Mouse (Mus musculus) cerebellum, adult (tissue): ENCODE results near the gene Cipc.

Source experiments
- ATAC-seq: cut with Nextera tagmentation; 2 replicates; pipeline ENCODE4 v1.9.2; 2017; ENCODE audit warnings: mild to moderate bottlenecking, moderate library complexity, mixed read lengths; ENCODE audit not compliant: insufficient number of reproducible peaks, low FRiP score, low TSS enrichment

Cipc gene

GRCm38 (mm10) chr12:86930934-86931729 is 15.7 kb upstream of the Cipc start:
- no peak for ATAC-seq

DNA sequence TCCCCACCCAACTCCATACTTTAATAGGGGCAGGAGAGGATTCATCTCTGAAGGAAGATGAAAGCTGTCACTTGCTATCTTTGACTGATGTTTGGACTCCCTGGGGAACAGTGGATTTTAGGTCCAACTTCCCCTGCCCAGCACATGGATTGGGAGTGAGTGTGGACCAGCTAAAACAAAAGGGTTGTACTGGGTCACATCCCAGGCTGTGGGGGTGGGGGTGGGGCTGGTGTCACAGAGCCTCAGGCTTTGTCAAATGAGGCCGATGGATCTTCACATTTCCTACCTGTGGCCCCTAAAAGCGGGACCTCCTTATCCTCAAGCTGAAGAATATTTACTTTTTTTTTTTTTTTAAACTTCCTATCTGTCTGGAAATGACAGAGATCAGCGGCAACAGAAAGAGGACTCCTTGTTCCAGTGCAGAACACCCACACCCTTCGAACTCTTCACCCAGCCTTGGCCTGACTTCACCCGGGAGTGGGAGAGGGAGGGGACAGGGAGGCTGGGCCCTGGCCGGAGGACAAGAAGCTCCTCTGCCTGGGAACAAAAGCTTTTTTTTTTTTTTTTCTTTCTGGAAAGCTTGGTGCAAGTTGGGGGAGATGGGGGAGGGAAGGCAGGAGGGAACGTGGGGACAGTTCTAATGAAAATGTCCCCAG is 14.8 kb upstream of the Cipc start:
- ATAC-seq: no peak

GRCm38 (mm10) chr12:86932575-86932952 is 14.3 kb upstream of the Cipc start:
- no peak for ATAC-seq

DNA sequence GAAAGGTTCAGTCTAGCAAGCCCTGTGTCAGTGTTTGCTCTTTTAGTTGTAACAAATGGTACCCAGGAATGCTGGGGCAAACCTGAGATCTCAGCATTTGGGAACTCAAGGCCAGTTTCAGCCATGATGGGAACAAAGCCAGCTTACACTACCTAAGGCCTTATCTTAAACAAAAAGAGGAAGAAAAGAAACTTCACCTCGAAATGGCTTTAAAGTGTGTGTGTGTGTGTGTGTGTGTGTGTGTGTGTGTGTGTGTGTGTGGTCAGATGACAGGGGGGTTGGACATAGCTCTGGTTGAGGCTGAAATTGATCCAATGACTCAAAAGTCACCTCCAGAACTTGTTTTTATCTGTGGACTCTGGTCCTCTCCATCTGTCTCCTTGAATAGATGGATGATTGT is 12.1 kb upstream of the Cipc start:
- no peak for ATAC-seq

- ATAC-seq: no peak
These were observed 11.1 kb upstream of the Cipc start for GRCm38 (mm10) chr12:86935692-86936282.

DNA sequence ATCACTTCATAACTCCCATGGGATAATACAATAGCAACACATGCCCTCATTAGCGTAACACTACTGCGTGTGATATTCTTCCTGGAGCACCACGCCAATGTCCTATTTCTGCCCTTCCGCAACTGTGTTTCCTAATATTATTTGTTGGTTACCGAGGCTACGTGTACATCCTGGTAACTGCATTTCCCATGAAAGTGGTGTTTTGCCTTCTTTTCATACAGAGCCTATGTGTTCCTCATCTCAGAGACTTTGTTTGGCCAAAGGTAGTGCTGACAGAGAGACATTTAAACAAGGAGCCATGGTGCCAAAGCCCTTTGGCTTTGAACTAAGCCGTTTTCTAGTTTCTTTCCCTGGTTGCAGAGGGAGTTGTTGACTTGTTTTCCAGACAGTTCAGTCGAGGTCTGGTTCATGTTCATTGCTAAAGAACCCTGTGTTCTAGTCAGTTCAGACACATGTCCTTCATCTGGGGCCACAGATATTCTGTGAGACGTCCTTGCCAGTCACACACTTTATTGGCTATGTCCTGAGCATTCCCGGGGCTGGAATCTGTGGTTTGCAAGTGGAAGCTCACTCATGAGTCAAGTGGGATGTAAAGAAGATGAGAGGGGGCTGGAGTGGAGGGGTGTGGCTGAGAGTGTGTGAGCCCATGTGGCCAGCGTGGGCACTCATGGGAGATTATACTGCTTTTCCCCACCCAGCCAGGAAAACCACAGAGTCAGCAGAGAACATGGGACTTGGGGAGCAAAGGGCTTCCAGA is 10.1 kb upstream of the Cipc start:
- no peak for ATAC-seq

DNA sequence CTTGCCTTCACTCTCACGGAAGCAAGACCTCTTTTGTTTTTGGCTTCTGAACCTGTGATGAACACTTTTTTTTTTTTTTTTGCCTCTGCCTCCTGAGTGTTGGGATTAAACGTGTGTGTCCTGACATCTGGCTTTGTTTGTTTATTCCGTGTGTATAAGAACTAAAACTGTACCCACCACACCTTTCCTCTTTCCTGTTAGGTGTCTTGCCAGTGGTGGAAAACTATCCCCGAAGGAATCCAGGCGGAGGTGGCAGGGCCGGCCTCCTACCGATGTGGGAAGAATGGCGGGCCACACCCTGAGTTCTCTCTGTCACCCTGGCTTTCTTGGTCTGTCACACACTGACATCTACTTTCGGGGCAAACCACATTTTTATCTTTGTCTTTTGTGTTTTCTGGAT is 8.3 kb upstream of the Cipc start:
- ATAC-seq: no peak

- ATAC-seq: no peak
These were observed 5.7 kb upstream of the Cipc start for GRCm38 (mm10) chr12:86941173-86941572.

DNA sequence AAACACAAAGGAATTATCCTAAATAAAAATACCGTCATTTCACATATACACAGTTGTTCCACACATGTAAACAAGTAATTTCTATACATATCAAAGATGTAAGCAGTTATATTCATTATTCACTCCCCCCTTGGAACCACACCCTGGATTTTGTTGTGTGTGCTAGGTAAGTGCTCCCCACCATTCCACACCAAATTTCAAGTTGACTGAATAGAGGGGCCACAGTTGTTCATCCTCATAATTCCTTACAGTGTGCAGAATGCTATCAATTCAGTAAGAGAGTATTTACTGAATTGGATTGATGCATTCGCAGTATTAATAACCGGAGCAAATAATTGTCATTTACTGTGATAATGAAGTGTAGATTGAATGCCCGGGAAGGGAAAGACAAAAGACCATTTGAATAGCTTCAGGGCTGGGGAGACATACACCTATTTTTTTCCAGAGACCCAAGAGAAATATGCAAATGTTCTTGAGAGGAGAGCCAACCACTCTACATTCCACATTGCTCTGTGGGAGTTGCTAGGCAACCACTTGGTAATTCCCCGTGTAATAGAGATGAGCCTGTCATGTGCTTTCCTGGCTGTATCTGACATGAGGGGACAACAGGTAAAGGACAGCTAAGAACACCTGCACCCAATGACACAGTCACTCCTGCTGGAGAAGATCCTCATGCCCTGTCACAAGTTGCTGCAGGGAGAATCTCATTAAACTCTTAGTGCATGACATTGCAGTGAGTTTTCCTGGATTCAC is 4.9 kb upstream of the Cipc start:
- ATAC-seq: no peak

DNA sequence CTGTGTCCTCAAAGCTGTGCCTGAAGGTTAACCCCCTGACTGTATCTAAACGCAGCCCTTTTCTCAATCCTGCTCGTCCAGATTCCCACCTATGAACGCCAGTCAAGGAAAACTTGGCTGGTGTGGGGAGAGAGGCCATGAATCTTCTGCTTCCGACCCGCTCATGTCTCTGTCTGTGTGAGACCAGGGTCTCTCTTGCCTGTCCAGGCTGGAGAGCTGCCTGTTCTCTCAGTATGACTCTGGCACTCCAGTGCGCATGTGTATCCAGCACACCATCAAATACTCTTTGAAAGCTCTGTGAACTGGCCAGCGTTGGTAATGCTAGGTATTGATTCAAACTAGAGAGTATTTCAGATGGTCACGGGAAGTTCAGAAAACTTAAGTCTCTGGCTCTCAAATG is 3.4 kb upstream of the Cipc start:
- ATAC-seq: no peak

DNA sequence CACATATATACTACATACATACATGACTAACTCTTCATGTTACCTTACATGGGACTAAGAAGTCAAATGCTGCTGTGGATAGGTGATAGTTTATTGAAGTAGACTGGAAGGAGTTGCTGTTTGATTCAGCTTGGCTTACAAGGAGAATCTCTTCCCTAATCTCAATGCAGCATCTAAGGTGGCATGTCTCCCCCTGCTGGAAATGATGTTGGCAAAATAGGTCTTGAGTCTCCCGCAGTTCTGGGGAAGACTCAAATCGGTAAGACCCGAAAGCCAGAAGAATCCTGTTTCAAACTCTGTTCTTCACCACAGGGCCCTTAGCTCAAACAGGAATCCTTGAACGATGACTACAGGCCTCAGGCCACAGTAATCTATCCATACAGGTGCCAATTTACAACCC is 1.7 kb upstream of the Cipc start:
- no peak for ATAC-seq

GRCm38 (mm10) chr12:86946301-86946781 is 502 bp upstream of the Cipc start:
- ATAC-seq: no peak

- ATAC-seq: peak; percentile 70
These were observed 998 bp downstream of the Cipc start for GRCm38 (mm10) chr12:86947681-86948401.

DNA sequence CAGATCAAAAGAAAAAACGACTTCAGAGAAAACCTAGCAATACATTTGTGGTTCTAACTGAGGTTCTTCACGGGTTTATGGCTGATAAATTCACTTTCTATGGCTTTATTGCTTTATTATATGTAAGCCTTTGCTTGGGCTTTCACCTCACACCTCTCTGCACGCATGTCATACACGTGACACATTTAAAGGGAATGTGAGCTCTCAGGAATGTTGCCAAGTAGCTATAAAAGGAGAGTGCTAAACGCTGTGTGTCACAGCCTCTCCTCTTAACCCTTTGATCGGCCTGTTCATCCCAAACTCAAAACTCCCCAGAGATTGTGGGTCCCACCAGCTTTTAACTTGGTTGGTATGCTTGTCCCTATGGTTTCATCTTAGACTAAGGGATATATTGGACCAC is 1.8 kb downstream of the Cipc start:
- no peak for ATAC-seq

DNA sequence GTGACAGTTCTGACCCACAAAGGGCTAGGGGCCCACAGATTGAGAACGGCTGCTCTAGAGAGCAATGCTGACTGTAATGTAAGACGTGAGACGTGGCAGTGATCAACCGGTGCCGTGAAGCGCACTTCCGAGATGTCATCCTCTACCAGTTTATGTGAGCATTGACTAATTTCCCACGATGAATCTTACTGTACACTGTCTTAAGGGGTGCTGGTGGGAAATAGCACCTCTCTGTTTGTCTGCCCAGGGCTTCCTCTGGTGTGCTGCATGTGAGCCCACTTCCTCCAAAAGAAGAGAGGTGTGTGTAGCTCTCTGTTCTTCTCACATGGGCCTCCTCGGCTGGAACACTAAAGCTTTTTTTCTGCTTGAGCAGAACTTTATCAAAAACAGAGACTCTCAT is 2.7 kb downstream of the Cipc start:
- ATAC-seq: no peak

- no peak for ATAC-seq
These were observed 3.5 kb downstream of the Cipc start for GRCm38 (mm10) chr12:86950161-86950960.

- ATAC-seq: no peak
These were observed 4.1 kb downstream of the Cipc start for GRCm38 (mm10) chr12:86950961-86951360.

DNA sequence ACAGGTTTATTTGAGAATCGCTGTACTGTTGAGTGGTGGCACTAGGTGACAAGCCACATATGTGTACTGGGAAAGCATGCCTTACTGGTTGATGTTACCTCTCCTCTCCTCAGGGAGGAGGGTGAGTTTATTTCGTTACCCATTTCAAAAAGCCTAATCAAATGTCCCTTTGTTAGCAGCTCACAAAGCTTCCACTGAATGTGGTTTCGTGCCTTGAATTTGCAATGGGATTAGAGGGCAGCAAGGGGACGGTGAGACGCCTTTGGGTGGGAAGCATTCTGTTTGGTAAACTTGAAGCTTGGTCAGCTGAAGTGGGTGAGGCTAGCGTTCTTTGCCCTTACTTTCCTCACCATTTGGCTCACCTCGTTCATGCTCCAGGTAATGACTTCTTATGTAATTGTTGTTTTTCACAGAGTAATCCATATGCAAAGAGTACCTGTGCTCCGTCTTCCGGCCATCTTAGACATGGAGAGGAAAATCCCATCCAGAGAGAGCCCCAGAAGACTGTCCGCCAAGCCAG is 5.5 kb downstream of the Cipc start:
- ATAC-seq: no peak

DNA sequence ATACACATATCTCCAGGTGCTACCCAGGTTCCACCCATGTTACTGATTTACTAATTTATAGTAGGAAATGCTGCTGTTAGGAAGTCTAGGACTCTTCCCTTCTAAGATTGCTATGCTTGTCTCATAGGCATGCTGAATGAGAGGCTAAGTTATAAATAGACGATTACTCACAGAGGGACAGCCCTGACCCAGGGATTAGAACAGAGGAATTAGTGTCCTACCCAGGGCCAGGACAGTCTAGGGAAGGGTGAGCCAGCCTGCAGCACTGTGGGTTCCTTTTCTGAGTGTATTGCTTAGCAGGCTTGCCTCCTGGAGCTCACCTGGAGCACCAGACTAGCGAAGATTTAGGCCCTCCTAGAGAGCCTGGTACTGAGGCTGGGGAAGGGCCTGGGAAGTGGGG is 9.1 kb downstream of the Cipc start:
- ATAC-seq: no peak
